Comparison of ENCODE assay signal across 8 mouse cellular contexts in the genomic region with DNA sequence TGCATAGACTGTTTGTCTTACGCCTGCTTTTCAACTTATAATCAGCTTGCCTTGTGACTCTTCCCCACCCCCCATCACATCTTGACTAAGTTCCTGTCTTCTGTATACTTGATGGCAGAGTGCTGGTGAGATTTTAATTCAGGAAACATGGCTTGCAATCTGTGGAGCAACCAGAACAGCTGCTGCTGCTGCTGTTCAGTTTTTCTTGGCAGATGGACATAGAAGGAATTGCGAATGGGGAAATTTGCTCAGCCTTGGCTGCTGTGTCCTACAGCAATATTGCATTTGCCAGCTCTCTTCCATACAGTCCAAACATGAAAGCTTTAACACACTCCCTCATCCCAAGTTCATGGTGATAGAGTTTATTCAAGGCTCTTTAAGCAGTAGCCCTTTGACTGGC.
DNase-seq lines count a peak whose midpoint lies in the region.
"Had no signal": no experiment of that assay in that cellular context is flagged by ENCODE, and none has a peak within 500 bp of the region (broad histone marks: within the 10 kb centered on the region; RNA-seq: fewer than 3 reads in every experiment).

No protein-coding gene starts in this region.

- DNase-seq in left cerebral cortex, adult 11 months (ENCODE audit: low spot score), result peak; percentile 18
- no peak for DNase-seq in left cerebral cortex, postnatal 4 days
- peak; percentile 20 to 22 for DNase-seq in frontal cortex, postnatal 14 days (ENCODE audit: low spot score in 2 of 2)
- peak; percentile 54 to 65 for DNase-seq in layer of hippocampus, adult 8-10 months (ENCODE audit: low spot score in 2 of 2)
- peak; percentile 31 for DNase-seq in right cerebral cortex, postnatal 25 days
- DNase-seq in thymus, adult 18-20 months, result no peak
- DNase-seq in spleen, postnatal 36 days (ENCODE audit: low spot score in 2 of 2), result no peak
- DNase-seq: cerebellum, adult 8-10 months had no signal

- intact Hi-C loops in left cerebral cortex, postnatal 4 days (cut with DNase I), result no loop called here

Comparison
In these comparisons a context has a peak if more than half of its experiments do, and no peak if none do; other contexts are left out.
1. DNase-seq: peak in left cerebral cortex, adult 11 months (single experiment), frontal cortex, postnatal 14 days (2 of 2), layer of hippocampus, adult 8-10 months (2 of 2) and right cerebral cortex, postnatal 25 days (single experiment); none in left cerebral cortex, postnatal 4 days (single experiment), thymus, adult 18-20 months (0 of 2) and spleen, postnatal 36 days (0 of 2).